Mouse (Mus musculus): ENCODE data around the gene Rsph3b. TPM values are rescaled to one million over a fixed set of nuclear protein-coding genes. Genes with fewer than 3 reads are reported as not detected.
"Not testable (repeated sequence)": the region's sequence is repeated elsewhere in the genome, so short reads cannot be mapped to it uniquely, and the experiment has no call there.

Rsph3b gene
- 63.2 and 69.3 TPM in 2 replicates for polyA plus RNA-seq (2015; fragmentation: Nextera tagmentation; extraction: Ambion mirVana)

DNA sequence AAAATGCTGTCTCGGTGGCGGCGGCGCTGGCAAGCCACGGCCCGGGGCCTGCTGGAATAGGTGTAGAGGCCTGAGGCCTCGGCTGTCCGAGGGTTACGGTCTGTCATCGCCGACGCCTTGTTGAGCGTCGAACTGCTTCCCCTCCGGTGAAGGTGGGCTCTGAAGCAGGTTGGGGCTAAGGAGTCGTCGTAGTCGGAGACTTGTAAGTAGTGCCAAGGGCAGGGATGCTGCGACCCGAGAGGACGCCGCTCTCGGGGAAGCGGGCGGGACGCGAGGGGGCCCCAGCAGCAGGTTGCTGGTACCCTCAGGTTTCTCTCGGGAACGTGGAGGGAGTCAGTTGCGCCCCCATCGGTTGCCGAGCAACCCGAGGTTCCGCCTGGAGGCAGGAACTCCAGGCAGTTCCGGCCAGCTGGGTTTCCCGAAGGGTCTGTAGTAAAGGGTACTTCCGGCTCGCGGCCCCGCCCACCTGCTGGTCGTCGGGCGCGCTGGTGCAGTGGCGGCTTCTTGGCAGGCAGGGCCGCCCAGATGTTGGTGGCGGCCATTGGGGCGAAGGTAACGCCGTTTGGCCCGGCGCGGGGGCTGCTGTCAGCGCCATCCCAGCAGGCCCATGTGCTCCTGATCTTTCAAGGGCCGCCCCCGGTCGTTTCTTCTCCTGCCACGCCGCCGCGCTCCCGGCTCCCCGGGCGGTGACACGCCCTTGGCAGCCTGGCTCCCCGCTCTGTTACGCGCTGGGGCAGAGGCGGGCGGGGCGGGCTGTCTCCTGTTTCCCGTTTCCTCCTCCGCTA lies at the start of gene Rsph3b:
Gene Rsph3b, minus strand, starts transcription at position 699 of the 785 bp plus-strand sequence.
- Histone ChIP-seq H3K27ac (ENCODE audit: low read length) (peak within 1 kb of the TSS; percentile 86), H3K4me2 (ENCODE audit: low read length) (peak within 1 kb of the TSS; percentile 61), H3K4me3 (ENCODE audit: low read depth, low read length) (peak within 1 kb of the TSS; percentile 55), H3K9ac (ENCODE audit: low read depth, low read length) (peak within 1 kb of the TSS; percentile 79)
- H3K27me3 ChIP-seq (ENCODE audit: control insufficient read depth, insufficient read depth, low read depth, low read length); H3K36me3 ChIP-seq (ENCODE audit: control insufficient read depth, insufficient read depth, low read length); H3K9me3 ChIP-seq (replicated peaks; ENCODE audit: control insufficient read depth, low read length, poor library complexity, severe bottlenecking); H3K4me1 ChIP-seq (ENCODE audit: control insufficient read depth, insufficient read depth, low read length): not testable (repeated sequence)
- ATAC-seq = peak; percentile 99
- WGBS = under 1% methylated on average over 68 of the region's 73 CpGs

DNA sequence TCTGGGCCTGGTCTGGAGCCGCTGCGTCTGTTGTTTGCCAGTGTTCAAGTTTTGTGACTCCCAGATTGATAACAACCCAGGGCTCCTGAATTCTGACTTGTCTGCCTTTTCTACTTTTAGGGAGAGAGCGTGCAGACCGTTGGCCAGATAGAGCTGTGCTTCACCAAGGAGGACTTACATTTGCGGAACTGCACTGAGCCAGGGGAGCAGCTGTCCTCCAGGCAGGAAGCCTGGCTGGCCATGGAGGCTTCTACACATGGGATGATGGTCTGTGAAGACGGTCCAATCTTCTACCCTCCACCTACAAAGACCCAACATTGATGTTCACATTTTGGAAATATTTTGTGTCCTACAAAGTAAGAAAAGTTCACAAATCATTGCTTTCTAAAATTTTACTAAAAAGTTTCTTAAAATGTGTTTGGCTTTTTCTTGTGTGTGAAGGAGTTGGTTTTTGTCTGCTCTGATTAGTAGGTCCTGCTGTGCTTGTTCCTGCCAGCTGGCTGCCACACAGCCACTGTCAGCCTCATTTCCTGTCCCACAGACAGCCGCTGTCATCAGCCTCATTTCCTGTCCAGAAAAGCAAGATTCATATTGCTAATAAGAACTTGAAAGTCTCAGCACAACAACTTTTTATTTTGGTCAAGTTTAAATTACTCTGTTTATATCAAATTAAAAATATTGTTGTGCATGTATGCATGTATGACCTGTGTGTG lies 49.5 kb upstream of the Rsph3b start:
- H3K9me3 ChIP-seq (replicated peaks; ENCODE audit: control insufficient read depth, low read length, poor library complexity, severe bottlenecking); H3K9ac ChIP-seq (ENCODE audit: low read depth, low read length); H3K4me1 ChIP-seq (ENCODE audit: control insufficient read depth, insufficient read depth, low read length); H3K4me3 ChIP-seq (ENCODE audit: low read depth, low read length); H3K4me2 ChIP-seq (ENCODE audit: low read length); H3K27ac ChIP-seq (ENCODE audit: low read length); ATAC-seq; H3K36me3 ChIP-seq (ENCODE audit: control insufficient read depth, insufficient read depth, low read length); H3K27me3 ChIP-seq (ENCODE audit: control insufficient read depth, insufficient read depth, low read depth, low read length): not testable (repeated sequence)
- no CpG with 5 or more reads among the region's 7 CpGs for WGBS

DNA sequence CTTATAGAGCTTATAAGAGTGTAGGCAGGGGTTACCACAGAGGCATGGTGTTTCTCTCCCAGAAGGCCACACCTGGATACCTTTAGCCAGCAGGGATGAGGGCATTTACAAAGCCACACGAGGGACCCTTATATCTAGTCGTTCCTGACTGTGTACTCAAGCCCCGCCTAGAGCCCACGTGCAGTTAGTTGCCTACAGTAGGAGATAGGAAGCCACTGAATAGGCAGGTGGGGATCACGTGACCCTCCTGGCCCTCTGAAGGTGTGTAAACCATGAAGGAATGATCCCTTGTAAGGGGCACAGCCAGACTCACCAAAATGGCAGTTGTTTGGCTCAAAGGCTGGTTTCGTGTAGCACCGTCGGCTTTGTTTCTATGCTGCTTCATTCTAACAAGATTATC lies 48.3 kb upstream of the Rsph3b start:
- ATAC-seq; H3K4me1 ChIP-seq (ENCODE audit: control insufficient read depth, insufficient read depth, low read length); H3K27ac ChIP-seq (ENCODE audit: low read length); H3K4me2 ChIP-seq (ENCODE audit: low read length); H3K4me3 ChIP-seq (ENCODE audit: low read depth, low read length); H3K9ac ChIP-seq (ENCODE audit: low read depth, low read length); H3K36me3 ChIP-seq (ENCODE audit: control insufficient read depth, insufficient read depth, low read length); H3K9me3 ChIP-seq (replicated peaks; ENCODE audit: control insufficient read depth, low read length, poor library complexity, severe bottlenecking); H3K27me3 ChIP-seq (ENCODE audit: control insufficient read depth, insufficient read depth, low read depth, low read length): not testable (repeated sequence)
- 78% methylated on average over 8 of the region's 8 CpGs for WGBS

DNA sequence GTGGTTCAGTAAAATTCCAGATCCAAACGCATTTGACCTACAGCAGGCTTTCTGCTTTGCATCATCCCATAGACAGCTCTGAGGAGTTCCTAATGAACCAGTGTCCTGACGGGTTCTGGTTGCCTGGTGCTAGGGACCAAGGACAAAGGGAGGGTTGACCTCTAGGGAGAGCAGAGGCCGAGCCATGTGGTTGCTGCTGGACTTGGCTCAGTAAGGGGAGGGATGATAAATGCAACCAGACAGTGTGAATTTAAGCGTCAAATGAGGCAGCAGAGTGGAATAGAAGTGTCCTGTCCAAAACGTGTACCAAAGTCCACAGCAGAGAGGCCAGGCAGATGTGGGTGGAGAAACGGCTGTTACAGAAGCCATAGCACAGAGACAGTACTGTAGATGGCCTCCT lies 47.0 kb upstream of the Rsph3b start:
- not testable (repeated sequence) for H3K27ac ChIP-seq (ENCODE audit: low read length); H3K4me3 ChIP-seq (ENCODE audit: low read depth, low read length); H3K4me2 ChIP-seq (ENCODE audit: low read length); H3K27me3 ChIP-seq (ENCODE audit: control insufficient read depth, insufficient read depth, low read depth, low read length); H3K9ac ChIP-seq (ENCODE audit: low read depth, low read length); H3K36me3 ChIP-seq (ENCODE audit: control insufficient read depth, insufficient read depth, low read length); H3K9me3 ChIP-seq (replicated peaks; ENCODE audit: control insufficient read depth, low read length, poor library complexity, severe bottlenecking); H3K4me1 ChIP-seq (ENCODE audit: control insufficient read depth, insufficient read depth, low read length); ATAC-seq
- WGBS = no CpG with 5 or more reads among the region's 6 CpGs

DNA sequence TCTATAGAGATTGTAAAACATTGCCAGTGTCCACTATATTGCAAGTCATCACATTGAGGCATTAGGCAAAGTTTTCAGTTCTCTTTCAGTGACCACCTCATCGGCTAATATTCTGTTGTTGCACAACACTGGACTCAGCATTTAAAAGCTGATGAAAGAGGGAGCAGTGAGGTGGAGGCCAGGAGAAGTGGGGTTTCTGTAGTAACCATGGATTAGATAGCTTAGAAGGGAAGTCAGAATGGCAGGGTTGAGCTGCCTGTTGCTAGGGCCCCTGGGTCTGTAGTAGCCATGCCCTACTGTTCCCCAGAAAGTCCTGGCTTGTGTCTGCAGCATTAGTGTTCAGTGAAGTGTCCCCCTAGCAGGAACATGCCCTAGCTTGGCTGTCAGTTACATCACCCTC lies 37.6 kb upstream of the Rsph3b start:
- H3K36me3 ChIP-seq (ENCODE audit: control insufficient read depth, insufficient read depth, low read length); H3K27ac ChIP-seq (ENCODE audit: low read length); H3K9me3 ChIP-seq (replicated peaks; ENCODE audit: control insufficient read depth, low read length, poor library complexity, severe bottlenecking); ATAC-seq; H3K4me3 ChIP-seq (ENCODE audit: low read depth, low read length); H3K9ac ChIP-seq (ENCODE audit: low read depth, low read length); H3K27me3 ChIP-seq (ENCODE audit: control insufficient read depth, insufficient read depth, low read depth, low read length); H3K4me1 ChIP-seq (ENCODE audit: control insufficient read depth, insufficient read depth, low read length); H3K4me2 ChIP-seq (ENCODE audit: low read length): not testable (repeated sequence)
- 100% methylated on average over 1 of the region's 1 CpGs for WGBS

DNA sequence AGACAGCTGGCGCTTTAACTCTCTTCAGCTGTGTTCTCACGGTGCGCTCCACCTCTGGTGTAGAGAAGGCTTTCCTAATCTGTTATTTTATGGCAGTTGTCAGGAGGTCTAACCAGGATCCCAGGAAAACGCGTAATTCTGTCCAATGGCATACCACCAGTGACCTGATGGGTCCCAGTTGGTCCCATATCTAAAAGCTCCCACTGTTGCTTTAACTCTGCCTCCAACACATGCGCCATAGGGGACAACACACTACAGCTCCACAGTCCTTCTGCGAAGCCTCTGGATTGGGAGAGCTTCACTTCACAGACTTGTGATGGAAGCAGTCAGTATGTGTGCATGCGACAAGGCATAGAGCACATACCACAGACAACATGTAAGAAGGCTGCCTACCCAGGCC lies 31.7 kb upstream of the Rsph3b start:
- not testable (repeated sequence) for H3K27me3 ChIP-seq (ENCODE audit: control insufficient read depth, insufficient read depth, low read depth, low read length)
- WGBS = 93% methylated on average over 5 of the region's 8 CpGs

DNA sequence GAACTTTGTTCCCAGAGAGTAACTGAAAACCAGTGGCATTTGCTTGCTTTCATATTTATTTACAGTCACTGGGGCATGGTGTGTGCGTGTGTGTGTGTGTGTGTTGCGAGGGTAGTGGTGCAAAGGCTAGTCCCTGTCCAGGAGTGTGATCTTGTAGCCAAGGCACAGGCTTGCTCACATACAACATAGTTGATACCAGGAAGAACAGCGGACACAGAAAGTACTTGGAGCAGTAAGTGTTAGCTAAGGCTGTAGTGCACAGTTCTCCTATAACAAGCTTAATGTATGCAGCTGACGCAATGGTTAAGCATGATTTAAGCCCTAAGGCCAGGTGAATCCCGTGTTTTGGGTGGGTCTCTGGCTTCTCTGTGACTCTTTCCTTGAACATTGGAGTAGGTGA lies 30.9 kb upstream of the Rsph3b start:
- WGBS = 11% methylated on average over 4 of the region's 5 CpGs
- not testable (repeated sequence) for ATAC-seq; H3K36me3 ChIP-seq (ENCODE audit: control insufficient read depth, insufficient read depth, low read length); H3K9ac ChIP-seq (ENCODE audit: low read depth, low read length); H3K27me3 ChIP-seq (ENCODE audit: control insufficient read depth, insufficient read depth, low read depth, low read length); H3K27ac ChIP-seq (ENCODE audit: low read length); H3K9me3 ChIP-seq (replicated peaks; ENCODE audit: control insufficient read depth, low read length, poor library complexity, severe bottlenecking); H3K4me1 ChIP-seq (ENCODE audit: control insufficient read depth, insufficient read depth, low read length)
- Histone ChIP-seq H3K4me3 (ENCODE audit: low read depth, low read length) (peak overlapping the region; percentile 47), H3K4me2 (ENCODE audit: low read length) (peak overlapping the region; percentile 67)

More for the DNA sequence above, 31.7 kb upstream of the Rsph3b start:
- H3K4me3 ChIP-seq (ENCODE audit: low read depth, low read length); H3K4me2 ChIP-seq (ENCODE audit: low read length); ATAC-seq; H3K36me3 ChIP-seq (ENCODE audit: control insufficient read depth, insufficient read depth, low read length); H3K9me3 ChIP-seq (replicated peaks; ENCODE audit: control insufficient read depth, low read length, poor library complexity, severe bottlenecking); H3K27ac ChIP-seq (ENCODE audit: low read length); H3K9ac ChIP-seq (ENCODE audit: low read depth, low read length); H3K4me1 ChIP-seq (ENCODE audit: control insufficient read depth, insufficient read depth, low read length): not testable (repeated sequence)

DNA sequence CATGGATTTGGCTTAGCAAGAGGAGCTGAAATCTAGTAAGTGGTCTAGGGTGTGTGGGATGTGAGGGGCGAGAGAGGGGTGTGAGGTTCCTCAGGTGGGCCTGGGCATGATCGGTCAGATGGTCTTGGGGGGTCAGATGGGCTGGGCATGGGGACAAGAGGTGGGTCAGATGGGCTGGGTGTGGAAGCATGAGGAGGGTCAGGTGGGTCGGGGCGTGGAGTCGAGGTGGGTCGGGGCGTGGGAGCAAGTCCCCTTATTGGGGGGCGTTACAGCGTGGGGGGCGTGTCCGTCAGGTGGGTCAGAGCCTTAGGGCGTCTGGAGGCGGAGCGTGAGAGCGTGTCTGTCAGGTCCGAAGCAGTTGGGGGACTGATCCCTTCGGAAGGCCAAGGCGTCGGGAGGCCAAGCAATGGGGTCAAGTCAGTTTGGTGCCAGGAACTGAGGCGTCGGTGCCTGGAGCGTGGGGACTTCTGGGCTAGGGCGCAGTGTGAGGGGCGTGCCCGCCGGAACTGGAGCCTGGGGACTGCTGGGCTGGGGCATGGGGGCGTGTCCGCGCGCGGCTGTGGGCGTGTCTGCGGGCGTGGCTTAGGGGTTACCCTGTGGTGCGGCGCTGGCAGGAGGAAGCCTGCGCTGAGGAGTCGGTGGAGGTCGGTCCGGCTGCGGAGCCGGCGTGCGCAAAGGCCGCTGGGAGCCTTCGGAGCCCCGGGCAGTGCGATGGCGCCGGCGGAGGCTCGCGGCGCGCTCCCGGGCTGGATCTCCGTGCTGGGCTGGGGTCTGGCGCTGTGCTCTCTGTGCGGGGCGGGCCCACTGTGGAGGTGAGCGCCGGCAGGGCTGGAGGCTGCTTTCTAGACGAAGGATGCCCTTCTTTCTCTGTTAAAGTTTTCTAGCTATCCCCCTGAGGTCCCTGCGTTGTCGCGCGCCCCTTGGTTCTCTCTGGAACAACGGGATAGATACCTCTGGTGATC lies 30.1 kb upstream of the Rsph3b start, which contains the start of gene Gm49721:
Gene Gm49721, plus strand, starts transcription at position 618 of the 962 bp plus-strand sequence.
- H3K9me3 ChIP-seq (replicated peaks; ENCODE audit: control insufficient read depth, low read length, poor library complexity, severe bottlenecking); H3K36me3 ChIP-seq (ENCODE audit: control insufficient read depth, insufficient read depth, low read length); H3K27ac ChIP-seq (ENCODE audit: low read length); H3K27me3 ChIP-seq (ENCODE audit: control insufficient read depth, insufficient read depth, low read depth, low read length); H3K4me1 ChIP-seq (ENCODE audit: control insufficient read depth, insufficient read depth, low read length): not testable (repeated sequence)
- Histone ChIP-seq H3K9ac (ENCODE audit: low read depth, low read length) (peak within 1 kb of the TSS; percentile 67), H3K4me2 (ENCODE audit: low read length) (peak within 1 kb of the TSS; percentile 67), H3K4me3 (ENCODE audit: low read depth, low read length) (peak within 1 kb of the TSS; percentile 47)
- peak; percentile 97 for ATAC-seq
- under 1% methylated on average over 27 of the region's 68 CpGs for WGBS

All from midbrain, embryonic 16.5 days (tissue).